Mouse (Mus musculus): ENCODE data around the gene Gm5269. TPM values are rescaled to one million over a fixed set of nuclear protein-coding genes. Genes with fewer than 3 reads are reported as not detected.

The Gm5269 gene
- total and polyA plus RNA-seq, 3 experiments: 2.2 TPM; not detected in 2

DNA sequence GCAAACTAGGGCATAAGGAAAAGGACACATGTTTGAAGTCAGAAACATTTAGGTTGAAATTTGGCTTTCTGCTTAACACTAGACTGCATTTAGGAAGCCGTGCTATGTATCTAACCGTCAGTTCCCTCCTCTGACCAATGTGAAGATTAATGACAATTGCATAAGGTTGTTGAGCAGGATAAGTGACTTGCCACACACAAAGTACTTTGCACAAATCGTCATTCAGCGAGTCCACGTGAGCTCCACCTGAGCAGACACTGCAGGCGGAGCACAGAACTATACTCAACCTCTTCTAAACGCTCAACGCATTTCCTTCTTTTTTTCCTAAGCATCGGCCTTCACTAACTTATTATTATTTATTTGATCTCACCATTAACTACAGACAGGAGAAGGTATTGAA is 3.3 kb downstream of the Gm5269 start:
- no peak overlapping the region for H3K4me2 ChIP-seq (ENCODE audit: insufficient read depth, low read depth, poor library complexity, severe bottlenecking)
- dilution Hi-C loops (cut with MboI; ENCODE audit: extremely low pct_ligation_motif_present, extremely low pct_unique_long_range_greater_than_20kb, low sequenced_read_pairs): no loop called here
- H3K27me3 ChIP-seq (replicated peaks): no peaks in the 10 kb centered on the region
- H3K9ac ChIP-seq (ENCODE audit: insufficient read depth, low read depth): no peak overlapping the region
- no peak overlapping the region for H3K4me3 ChIP-seq (replicated peaks in 1 of 3; ENCODE audit: low read depth in 2 of 3, low read length in 2 of 3, poor library complexity in 1 of 3)
- H3K4me1 ChIP-seq (ENCODE audit: control insufficient read depth in 1 of 2, insufficient read depth in 2 of 2): peaks cover 0 to 4% of the 10 kb centered on the region in 2 experiments; a peak in 2 of 4 replicates
- DNase-seq (ENCODE audit: extremely low read depth): no peak
- H3K27ac ChIP-seq (ENCODE audit: insufficient read depth, low read depth): no peak overlapping the region
- no peaks in the 10 kb centered on the region for H3K9me3 ChIP-seq (replicated peaks; ENCODE audit: low read length)
- H3K36me3 ChIP-seq (replicated peaks in 1 of 2; ENCODE audit: control insufficient read depth in 1 of 2, insufficient read depth in 1 of 2, low read length in 1 of 2): no peaks in the 10 kb centered on the region
- H3K79me2 ChIP-seq (replicated peaks; ENCODE audit: control insufficient read depth, extremely low read depth, insufficient read depth, poor library complexity, severe bottlenecking): no peaks in the 10 kb centered on the region
- in situ Hi-C loops (cut with MboI; ENCODE audit: low pct_ligation_motif_present, low pct_unique_long_range_greater_than_20kb, low sequenced_read_pairs): no loop called here
- TF ChIP-seq E2F4 (IDR thresholded peaks at IDR 0.05; ENCODE audit: insufficient replicate concordance, low read depth, low read length) (no peak), UBTF (IDR thresholded peaks at IDR 0.05; ENCODE audit: low read depth, low read length) (no peak), ETS1 (conservative IDR thresholded peaks at IDR 0.05; ENCODE audit: low read depth, low read length) (no peak), ZC3H11A (IDR thresholded peaks at IDR 0.05; ENCODE audit: low read depth, low read length) (no peak), RAD21 (IDR thresholded peaks at IDR 0.05; ENCODE audit: low read depth, low read length) (no peak), JUN (IDR thresholded peaks at IDR 0.05; ENCODE audit: insufficient read depth, low read depth, low read length) (no peak), ZKSCAN1 (IDR thresholded peaks at IDR 0.05; ENCODE audit: borderline replicate concordance, low read depth, low read length) (no peak), CTCF (conservative IDR thresholded peaks at IDR 0.05 in 1 of 2, IDR thresholded peaks at IDR 0.05 in 1 of 2; ENCODE audit: low read depth in 2 of 2, low read length in 2 of 2) (no peak), MAZ (IDR thresholded peaks at IDR 0.05; ENCODE audit: low read depth, low read length) (no peak), TCF12 (IDR thresholded peaks at IDR 0.05; ENCODE audit: low read depth, low read length) (no peak), NRF1 (IDR thresholded peaks at IDR 0.05; ENCODE audit: low read depth, low read length) (no peak), PAX5 (IDR thresholded peaks at IDR 0.05; ENCODE audit: low read length) (no peak), RCOR1 (conservative IDR thresholded peaks at IDR 0.05; ENCODE audit: low read depth, low read length) (no peak), USF1 (IDR thresholded peaks at IDR 0.05; ENCODE audit: low read depth, low read length) (no peak), SIN3A (IDR thresholded peaks at IDR 0.05; ENCODE audit: low read length) (no peak), ZMIZ1 (IDR thresholded peaks at IDR 0.05; ENCODE audit: low read depth, low read length) (no peak)

- H3K27ac ChIP-seq (ENCODE audit: insufficient read depth, low read depth): no peak overlapping the region
- peaks cover 0 to 16% of the 10 kb centered on the region in 2 experiments; a peak in 2 of 4 replicates for H3K4me1 ChIP-seq (ENCODE audit: control insufficient read depth in 1 of 2, insufficient read depth in 2 of 2)
- TF ChIP-seq USF1 (IDR thresholded peaks at IDR 0.05; ENCODE audit: low read depth, low read length) (no peak), KAT2A (IDR thresholded peaks at IDR 0.05; ENCODE audit: insufficient replicate concordance, low read length) (no peak)
- no peak overlapping the region for H3K4me3 ChIP-seq (replicated peaks in 1 of 3; ENCODE audit: low read depth in 2 of 3, low read length in 2 of 3, poor library complexity in 1 of 3)
- in situ Hi-C loops (cut with MboI; ENCODE audit: low pct_ligation_motif_present, low pct_unique_long_range_greater_than_20kb, low sequenced_read_pairs): no loop called here
- no peak overlapping the region for H3K4me2 ChIP-seq (ENCODE audit: insufficient read depth, low read depth, poor library complexity, severe bottlenecking)
- dilution Hi-C loops (cut with MboI; ENCODE audit: extremely low pct_ligation_motif_present, extremely low pct_unique_long_range_greater_than_20kb, low sequenced_read_pairs): no loop called here
- no peaks in the 10 kb centered on the region for H3K36me3 ChIP-seq (replicated peaks in 1 of 2; ENCODE audit: control insufficient read depth in 1 of 2, insufficient read depth in 1 of 2, low read length in 1 of 2)
- no peaks in the 10 kb centered on the region for H3K27me3 ChIP-seq (replicated peaks)
- H3K9me3 ChIP-seq (replicated peaks; ENCODE audit: low read length): no peaks in the 10 kb centered on the region
- no peak overlapping the region for H3K9ac ChIP-seq (ENCODE audit: insufficient read depth, low read depth)
- DNase-seq (ENCODE audit: extremely low read depth): no peak
- H3K79me2 ChIP-seq (replicated peaks; ENCODE audit: control insufficient read depth, extremely low read depth, insufficient read depth, poor library complexity, severe bottlenecking): no peaks in the 10 kb centered on the region
These were observed 6.7 kb downstream of the Gm5269 start for GRCm38 (mm10) chr1:45883378-45883777.

Data from CH12.LX (cell line).